Mouse (Mus musculus) liver (tissue): ENCODE data around the gene Unc45a.
"Not testable (repeated sequence)": the region's sequence is repeated elsewhere in the genome, so short reads cannot be mapped to it uniquely, and the experiment has no call there.

ENCODE experiments used
- DNase-seq: peaks from one replicate; pipeline ENCODE4 v3.0.0-alpha.2; 2020; ENCODE audit warnings: mixed read lengths

The Unc45a gene

GRCm38 (mm10) chr7:80367232-80367631 is 26.4 kb upstream of the Unc45a start:
- DNase-seq, result no peak

- no peak for DNase-seq
These were observed 25.0 kb upstream of the Unc45a start for GRCm38 (mm10) chr7:80365759-80366158.

GRCm38 (mm10) chr7:80360435-80360834 is 19.6 kb upstream of the Unc45a start:
- DNase-seq, result no peak

GRCm38 (mm10) chr7:80358039-80358438 is 17.2 kb upstream of the Unc45a start:
- DNase-seq, result no peak

- no peak for DNase-seq
These were observed 16.4 kb upstream of the Unc45a start for GRCm38 (mm10) chr7:80357156-80357555.

GRCm38 (mm10) chr7:80356351-80356750 is 15.5 kb upstream of the Unc45a start:
- DNase-seq, result no peak

GRCm38 (mm10) chr7:80352920-80353319 is 12.1 kb upstream of the Unc45a start:
- no peak for DNase-seq

GRCm38 (mm10) chr7:80350808-80351207 is 10.0 kb upstream of the Unc45a start:
- DNase-seq, result no peak

GRCm38 (mm10) chr7:80347670-80348586 is 7.1 kb upstream of the Unc45a start:
- DNase-seq, result no peak

- DNase-seq, result no peak
These were observed 6.0 kb upstream of the Unc45a start for GRCm38 (mm10) chr7:80346830-80347229.

GRCm38 (mm10) chr7:80346173-80346572 is 5.4 kb upstream of the Unc45a start:
- DNase-seq, result no peak

- no peak for DNase-seq
These were observed 2.6 kb upstream of the Unc45a start for GRCm38 (mm10) chr7:80343270-80344018.

- peak; percentile 92 for DNase-seq
These were observed 2.1 kb upstream of the Unc45a start, which contains the start of gene Hddc3 for GRCm38 (mm10) chr7:80342858-80343257. TSS of gene Hddc3 (plus strand) at chr7:80343104.

GRCm38 (mm10) chr7:80341793-80342192 is 988 bp upstream of the Unc45a start:
- no peak for DNase-seq

- DNase-seq, result peak; percentile 99
These were observed 794 bp downstream of the Unc45a start for GRCm38 (mm10) chr7:80339793-80340628.

- DNase-seq, result peak; percentile 45
These were observed 1.4 kb downstream of the Unc45a start for GRCm38 (mm10) chr7:80339371-80339770.

- DNase-seq, result no peak
These were observed 3.9 kb downstream of the Unc45a start for GRCm38 (mm10) chr7:80336932-80337331.

- no peak for DNase-seq
These were observed 6.0 kb downstream of the Unc45a start for GRCm38 (mm10) chr7:80334848-80335247.

GRCm38 (mm10) chr7:80331433-80331832 is 9.4 kb downstream of the Unc45a start:
- DNase-seq, result no peak

GRCm38 (mm10) chr7:80330278-80330677 is 10.5 kb downstream of the Unc45a start:
- no peak for DNase-seq

- no peak for DNase-seq
These were observed 14.7 kb downstream of the Unc45a start for GRCm38 (mm10) chr7:80326076-80326475.

GRCm38 (mm10) chr7:80325292-80325868 is 15.4 kb downstream of the Unc45a start:
- DNase-seq, result no peak

GRCm38 (mm10) chr7:80324816-80325119 is 16.0 kb downstream of the Unc45a start:
- not testable (repeated sequence) for DNase-seq
